Mouse (Mus musculus): Measurements from ENCODE around the gene Cpa5. TPM values are rescaled to one million over a fixed set of nuclear protein-coding genes. Genes with fewer than 3 reads are reported as not detected.

Gene Cpa5
- not detected for total RNA-seq (2021)

DNA sequence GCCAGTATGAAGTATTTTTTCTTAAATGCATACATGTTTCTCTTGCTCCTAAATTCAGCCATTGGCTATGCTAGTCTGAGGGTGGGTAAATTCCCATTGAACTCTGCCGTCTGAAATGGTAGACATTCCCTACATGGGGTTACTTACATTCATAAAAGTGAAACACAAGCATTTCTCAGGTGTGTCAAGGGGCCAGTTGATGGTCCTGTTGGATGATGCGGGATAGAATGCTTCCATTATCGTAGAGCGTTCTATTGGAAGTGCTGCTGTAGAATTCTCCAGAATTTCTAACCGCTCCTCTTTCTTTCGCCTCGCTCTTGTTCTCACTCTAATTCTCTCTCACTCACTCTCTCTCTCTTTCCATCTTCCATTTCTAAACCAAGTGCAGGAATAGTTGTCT lies at the start of gene Cpa5:
Gene Cpa5 (plus strand): TSS at position 301 of the 400 bp plus-strand sequence.
- intact Hi-C loops (cut with DNase I): no loop called here
- no peak for DNase-seq (ENCODE audit: low spot score in 2 of 2)

DNA sequence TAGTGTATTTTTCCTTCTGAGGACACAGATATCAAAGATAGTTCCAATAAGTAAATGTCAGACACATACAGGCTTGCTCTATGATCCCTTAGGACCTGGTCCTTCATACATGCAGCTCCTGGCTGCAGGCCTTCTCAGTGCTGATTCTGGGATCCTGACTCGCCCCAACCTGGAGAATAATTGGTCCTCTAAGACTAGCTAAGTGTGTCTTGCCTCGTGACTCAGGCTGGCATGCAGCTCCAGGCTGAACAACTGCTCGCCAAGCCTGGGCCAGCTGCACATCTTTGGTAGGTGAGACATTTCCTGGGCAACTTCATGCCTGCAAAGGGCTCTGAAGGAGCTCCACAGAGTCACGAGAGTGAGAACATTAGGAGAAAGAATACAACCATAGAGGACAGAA lies 48.7 kb upstream of the Cpa5 start:
- DNase-seq (ENCODE audit: low spot score in 2 of 2): no peak
- intact Hi-C loops (cut with DNase I): no loop called here

DNA sequence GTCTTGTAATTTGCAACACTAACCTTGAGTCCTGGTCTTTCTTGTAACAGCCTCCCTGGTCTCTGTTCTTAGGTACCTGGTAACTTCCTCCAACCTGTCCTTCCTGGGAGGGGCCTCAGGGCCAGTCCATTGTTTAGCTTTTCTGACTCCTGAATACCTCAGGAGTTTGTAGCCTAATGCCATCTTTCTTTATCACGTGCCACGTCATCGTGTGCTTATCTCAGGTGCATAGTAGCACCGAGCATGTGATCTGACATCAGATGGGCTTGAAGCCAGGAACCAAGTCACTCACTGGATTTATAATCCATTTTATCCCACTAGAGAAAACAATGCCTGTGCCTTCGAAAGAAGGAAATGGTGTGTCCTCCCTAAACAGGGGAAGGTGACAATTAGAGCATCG lies 47.2 kb upstream of the Cpa5 start:
- no peak for DNase-seq (ENCODE audit: low spot score in 2 of 2)
- intact Hi-C loops (cut with DNase I): no loop called here

DNA sequence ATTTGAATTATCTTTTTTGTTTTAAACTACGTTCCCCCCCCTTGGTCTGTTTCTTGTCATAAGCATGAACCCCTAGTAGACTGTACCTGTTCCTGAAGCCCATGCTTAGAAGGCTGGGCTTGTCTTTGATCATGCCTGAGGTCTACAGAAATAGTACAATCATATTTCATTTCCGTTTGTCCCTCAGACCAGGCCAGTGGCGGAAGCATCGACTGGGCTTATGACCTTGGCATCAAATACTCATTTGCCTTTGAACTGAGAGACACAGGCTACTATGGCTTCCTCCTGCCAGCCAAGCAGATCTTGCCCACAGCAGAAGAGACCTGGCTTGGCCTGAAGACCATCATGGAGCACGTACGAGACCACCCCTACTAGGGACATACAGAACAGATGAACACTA lies 46.8 kb upstream of the Cpa5 start:
- intact Hi-C loops (cut with DNase I): no loop called here
- no peak for DNase-seq (ENCODE audit: low spot score in 2 of 2)

DNA sequence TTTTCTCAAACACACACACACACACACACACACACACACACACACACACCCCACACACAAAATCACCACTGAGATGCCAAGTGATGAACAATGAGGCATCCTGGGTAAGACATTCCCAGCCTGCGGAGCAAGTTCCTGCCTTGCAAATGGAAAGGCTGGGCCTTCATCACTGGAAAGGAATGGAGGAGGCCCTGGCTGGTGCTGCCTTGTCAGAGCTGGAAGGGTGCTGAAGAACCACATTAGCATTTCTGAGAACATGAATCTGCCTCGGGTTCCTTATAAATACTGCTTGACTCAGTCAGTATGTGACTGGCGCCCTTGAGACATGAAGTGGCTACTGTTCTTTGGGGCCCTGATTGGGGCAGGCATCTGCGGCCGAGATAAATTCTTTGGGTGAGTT lies 42.7 kb upstream of the Cpa5 start, which contains the start of gene Cpa4:
Gene Cpa4 (plus strand): TSS at position 301 of the 400 bp plus-strand sequence.
- no peak for DNase-seq (ENCODE audit: low spot score in 2 of 2)
- intact Hi-C loops (cut with DNase I): no loop called here

DNA sequence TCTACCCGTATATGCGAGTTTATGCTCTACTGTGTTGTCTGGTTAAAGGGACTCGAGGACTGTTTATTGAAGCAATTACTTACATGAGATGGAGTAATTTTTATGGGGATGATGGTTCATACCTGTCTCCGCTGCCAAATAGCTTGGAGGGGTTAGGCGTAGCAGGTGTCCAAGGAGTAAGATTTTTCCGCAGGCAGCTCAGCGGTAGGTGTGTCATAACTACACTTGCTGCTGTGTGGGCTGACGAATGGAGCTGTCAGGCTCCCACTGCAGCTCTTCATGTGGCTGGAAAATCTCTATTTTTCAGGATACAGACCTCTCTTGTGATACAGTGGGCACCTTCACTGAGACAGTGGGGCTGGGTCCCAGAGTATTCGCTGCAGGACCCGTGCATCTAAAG lies 41.5 kb upstream of the Cpa5 start:
- intact Hi-C loops (cut with DNase I): no loop called here
- DNase-seq (ENCODE audit: low spot score in 2 of 2): peak; percentile 56 to 65

DNA sequence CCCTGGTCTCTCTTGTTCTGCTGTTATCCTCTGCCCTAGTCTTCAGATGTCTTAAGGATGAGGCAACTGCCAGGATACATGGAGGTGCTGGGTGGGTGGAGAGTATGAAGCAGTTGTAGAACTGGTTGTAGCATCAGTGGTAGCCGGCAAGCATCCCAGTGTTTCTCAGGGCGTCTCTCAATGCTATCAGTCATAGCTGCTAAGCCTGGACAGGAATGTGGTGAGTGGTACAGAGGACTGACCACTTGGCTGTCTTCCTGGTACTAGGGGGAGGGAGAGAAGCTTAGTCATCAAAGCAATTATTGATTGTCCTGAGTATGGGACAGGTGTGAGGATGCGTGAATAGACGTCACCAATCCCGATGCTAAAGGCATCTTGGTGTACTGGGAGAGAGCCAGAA lies 40.8 kb upstream of the Cpa5 start:
- peak in 1 of 2 experiments; percentile 37 for DNase-seq (ENCODE audit: low spot score in 2 of 2)
- intact Hi-C loops (cut with DNase I): no loop called here

DNA sequence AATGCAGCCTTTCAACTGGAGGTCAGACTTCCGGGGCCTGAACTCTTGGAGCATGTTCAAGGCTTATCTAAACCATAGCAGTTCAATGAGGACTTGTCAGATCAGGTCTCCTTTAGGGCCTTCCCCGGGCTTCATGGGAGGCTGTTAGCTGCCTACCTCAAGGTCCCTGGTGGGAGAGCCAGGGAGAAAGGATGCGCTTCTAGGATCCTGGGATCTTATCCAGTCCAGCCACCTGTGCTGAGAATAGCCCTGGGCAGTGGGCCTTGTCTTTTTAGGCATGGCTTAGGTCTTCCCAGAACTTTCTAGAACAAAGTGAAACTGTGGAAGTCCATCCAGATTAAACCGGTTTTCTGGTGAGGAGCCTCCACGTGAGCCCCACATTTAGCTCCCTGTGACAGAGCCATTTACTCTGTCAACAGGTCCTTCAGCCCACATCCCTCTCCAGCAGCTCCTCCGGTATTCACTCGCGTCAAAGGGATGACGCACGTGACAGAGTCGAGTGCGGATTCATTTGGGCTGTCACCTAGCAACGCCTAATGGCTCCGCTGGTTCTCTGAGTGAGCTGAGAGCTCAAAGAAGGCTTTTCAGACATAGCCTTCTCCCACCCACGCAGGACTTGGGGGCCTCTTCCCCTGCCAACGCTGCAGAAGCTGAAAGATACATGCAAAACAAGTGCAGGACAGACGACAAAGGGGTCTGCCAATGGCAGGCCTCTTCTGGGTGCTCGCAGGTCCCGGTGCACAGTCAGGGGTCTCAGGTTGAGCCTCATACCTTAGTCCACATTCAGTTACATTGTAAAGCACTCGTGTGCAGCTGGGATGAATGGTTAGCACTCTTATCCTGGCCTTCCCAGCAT lies 38.1 kb upstream of the Cpa5 start:
- intact Hi-C loops (cut with DNase I): loop anchor here (1.0 kb wide), 1 partner anchor 46 kb away; no protein-coding TSS in a partner anchor
- DNase-seq (ENCODE audit: low spot score in 2 of 2): peak; percentile 78 to 83

DNA sequence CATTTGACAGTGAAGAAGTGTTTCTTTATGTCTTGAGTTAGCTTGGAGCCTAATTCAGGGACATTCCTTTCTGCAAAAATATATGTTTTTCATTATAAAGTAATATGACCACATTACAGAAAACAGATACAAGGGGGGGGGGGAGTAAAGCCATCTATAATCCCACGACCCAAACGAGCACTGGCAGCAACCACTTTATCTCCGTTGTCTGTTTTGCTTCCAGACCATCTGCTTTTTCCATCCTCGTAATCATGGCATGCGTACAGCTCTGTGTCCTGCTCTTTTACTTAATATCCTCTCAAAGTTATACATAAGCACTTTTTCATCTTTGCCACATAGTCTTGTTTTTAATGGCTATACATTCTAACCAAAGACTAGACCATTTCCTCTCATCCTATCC lies 37.4 kb upstream of the Cpa5 start:
- DNase-seq (ENCODE audit: low spot score in 2 of 2): no peak
- intact Hi-C loops (cut with DNase I): no loop called here

DNA sequence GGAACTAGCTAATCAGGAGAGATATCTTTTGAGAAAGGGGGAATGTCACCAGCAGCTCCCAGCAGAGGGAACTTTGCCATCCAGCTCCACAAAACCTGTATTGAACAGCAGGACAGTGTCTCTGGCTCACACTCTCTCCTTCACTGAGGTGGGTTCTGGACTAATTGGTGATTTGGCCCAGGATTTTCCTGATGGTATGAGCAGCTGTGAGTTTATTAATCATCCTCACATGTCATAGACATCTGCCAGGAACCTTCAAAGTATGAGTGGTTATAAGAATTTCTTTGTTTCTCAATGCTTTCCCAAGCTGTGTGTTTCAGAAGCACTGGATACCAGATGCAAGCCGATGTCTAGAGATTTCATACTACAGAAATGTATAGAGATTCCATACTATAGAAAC lies 35.9 kb upstream of the Cpa5 start:
- DNase-seq (ENCODE audit: low spot score in 2 of 2): no peak
- intact Hi-C loops (cut with DNase I): no loop called here

DNA sequence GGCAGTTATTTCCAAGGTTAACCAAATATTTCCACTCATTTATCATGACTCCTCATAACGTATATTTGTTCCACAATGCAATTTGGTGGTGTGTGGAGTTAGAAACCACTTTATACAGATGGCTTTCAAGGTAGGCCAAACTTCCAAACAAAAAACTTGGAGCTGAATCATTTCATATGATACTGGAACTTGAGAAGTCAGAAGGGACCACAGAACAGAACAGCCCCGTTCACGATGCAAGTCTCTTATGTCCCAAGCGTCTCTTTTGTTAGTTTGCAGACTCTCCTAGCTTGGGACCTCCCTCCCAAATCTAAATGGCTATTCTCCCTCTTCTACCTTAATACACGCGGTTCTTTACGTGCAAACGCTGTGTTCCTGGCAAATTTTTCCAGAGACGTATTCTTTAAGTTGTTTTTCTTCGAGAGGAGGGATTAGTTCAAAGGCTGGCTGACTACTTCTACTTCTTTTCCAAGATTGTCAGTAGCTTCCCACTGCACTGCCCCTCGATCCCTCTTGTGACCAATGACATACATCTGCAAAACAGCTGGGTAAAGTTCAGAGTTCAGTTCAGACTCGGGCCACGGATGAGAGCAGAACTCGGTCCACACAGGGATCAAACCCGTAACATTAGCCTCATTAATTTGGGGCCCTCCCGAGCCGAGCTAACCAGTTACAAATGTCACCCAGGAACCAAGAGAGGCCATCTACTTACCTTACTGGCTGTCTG lies 34.2 kb upstream of the Cpa5 start:
- no peak for DNase-seq (ENCODE audit: low spot score in 2 of 2)
- intact Hi-C loops (cut with DNase I): no loop called here

DNA sequence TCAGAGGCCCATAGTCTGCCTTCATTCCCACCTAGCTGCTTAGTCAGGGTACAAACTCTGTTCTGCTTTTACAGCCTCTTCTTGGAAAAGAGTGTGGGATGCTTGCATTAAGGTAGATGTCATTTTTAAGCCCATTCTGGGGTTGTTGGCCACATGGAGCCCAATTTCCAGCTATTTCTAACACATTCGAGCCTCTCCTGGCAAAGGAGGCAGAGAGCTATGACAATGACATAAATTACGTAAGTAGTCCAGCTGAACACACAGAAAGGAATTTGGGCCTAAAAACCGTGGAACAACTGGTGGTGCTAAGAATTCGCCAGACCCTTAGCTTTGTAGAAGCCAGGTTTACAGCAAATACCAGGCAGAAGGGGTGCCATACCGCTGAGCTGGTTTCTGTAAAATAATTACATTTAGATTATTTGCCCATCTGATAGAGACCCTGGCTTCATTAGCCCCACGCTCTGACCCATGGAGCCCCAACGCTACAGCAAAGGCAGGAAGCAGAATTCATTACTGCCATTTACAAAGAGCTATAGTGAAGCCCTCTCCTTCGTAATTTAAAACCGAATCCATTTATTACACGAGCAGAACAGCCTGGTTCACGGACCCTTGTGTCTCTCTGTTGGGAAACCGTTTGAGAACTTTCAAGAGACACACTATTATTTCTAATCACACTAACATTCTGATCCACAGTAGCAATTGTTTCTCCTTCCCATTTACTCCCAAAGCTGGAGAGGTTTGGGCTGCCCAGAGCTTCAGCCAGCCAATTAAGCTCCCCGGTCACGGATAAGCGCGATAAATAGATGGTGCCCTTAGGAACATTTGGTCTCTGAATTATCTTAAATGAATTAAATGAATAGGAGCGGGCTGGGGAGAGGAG lies 30.6 kb upstream of the Cpa5 start:
- DNase-seq (ENCODE audit: low spot score in 2 of 2): peak in 1 of 2 experiments; percentile 38
- intact Hi-C loops (cut with DNase I): no loop called here

DNA sequence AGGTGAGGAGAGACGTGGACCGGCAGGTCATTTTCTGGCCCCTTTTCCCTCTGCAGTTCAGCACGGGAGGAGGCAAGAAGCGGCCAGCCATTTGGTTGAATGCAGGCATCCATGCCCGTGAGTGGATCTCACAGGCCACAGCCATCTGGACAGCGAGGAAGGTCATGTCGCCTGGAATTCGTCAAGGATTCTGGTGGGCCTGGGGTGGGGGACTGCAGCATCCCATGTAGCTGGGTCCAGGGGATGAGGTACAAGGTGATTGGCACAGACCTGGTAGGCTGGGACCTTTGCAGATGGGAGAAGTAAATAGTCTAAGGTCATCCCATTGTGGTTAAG lies 30.0 kb upstream of the Cpa5 start:
- intact Hi-C loops (cut with DNase I): no loop called here
- no peak for DNase-seq (ENCODE audit: low spot score in 2 of 2)

DNA sequence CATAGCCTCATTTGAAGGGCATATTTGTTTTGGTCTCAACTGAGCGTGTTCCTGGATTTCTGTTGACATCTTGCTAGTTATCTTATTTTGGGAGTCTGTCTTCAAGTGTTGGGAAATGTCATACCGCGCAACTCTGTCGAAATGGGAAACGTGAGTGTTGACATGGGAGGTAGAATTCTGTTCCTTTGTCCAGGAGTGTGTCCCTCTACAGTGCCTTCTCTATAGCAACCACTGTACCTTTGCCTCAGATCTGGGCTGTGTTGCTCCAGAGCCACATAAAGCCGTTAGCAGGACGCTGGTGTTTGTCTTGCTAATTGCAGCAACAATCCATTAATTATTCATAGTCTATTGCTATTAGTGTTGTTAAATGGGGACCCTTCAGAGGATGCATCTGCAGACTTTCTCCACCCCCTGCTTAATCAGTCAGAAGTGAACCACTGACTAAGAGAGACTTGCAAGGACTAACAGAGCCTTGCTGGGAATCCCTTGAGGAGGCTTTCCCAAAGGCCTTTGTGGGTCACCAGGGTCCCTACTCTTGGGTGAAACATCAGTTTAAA lies 23.8 kb upstream of the Cpa5 start:
- intact Hi-C loops (cut with DNase I): no loop called here
- no peak for DNase-seq (ENCODE audit: low spot score in 2 of 2)

DNA sequence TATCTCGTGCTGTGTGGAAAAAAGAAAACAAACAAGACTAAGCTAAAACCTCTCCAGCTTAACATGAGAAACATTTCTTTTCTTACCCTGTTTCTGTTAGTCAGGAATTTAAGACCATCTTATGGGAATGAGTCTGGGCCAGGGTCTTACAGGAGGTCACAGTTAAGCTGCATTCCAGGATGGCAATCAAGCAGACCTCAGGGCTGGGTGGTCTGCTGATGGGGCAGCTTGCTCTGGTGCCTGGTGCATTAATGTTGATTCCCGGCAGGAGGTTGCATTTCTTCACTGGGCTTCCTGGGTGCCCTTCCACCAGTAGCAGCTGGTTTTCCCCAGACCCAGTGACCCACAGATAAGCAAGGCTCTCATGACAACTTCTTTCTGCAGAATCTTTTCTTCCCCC lies 21.0 kb upstream of the Cpa5 start:
- no peak for DNase-seq (ENCODE audit: low spot score in 2 of 2)
- intact Hi-C loops (cut with DNase I): no loop called here

DNA sequence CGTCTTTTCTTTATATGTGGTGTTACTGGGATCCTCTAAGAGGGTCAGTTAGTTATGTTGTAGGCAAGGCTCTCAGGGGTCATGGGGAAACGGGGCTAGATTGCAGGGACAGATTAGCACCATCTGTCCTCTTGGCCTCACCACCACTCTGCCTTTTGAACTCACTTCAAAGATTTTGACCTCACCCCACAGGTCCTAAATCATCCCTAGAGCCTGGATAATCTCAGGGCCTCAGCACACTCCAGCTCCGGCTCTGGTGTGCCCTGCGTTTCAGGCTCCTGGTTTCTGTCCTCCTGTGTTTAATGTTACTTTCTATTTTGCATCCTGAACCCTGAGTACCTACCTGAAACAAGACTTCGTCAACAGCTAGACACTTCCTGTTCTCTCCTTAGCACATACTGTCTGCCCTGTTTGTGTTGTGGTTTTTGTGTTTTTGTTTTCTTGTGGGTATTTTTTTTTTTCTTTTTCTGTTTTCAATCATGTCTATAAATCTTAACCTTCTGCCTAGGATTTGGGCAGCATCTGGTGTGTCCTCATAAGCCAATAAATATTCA lies 18.9 kb upstream of the Cpa5 start:
- intact Hi-C loops (cut with DNase I): no loop called here
- no peak for DNase-seq (ENCODE audit: low spot score in 2 of 2)

DNA sequence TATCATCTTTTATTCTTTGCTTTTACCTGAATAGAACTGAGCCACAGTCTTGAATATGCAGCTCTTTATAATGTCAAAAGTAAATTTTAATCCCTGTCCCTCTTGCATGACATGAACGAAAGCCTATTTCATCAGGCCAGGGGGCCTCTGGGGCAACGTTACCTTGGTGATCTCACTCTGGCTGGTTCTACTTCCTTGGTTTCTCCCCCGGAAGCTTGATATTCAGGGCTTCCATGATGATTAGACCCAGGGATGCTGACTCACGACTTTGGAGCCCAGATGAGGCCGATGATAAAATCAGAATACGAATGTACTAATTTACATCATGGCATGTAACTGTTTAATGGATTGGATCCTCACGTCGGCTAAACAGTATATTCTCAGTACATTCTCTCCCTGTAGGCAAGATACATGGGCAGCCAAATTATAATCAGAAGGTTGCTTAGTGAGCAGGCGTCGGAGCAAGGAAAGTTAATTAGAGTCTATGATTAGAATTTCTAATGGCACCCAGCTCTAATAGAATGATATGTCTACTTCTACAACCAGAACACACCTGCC lies 18.3 kb upstream of the Cpa5 start:
- no peak for DNase-seq (ENCODE audit: low spot score in 2 of 2)
- intact Hi-C loops (cut with DNase I): no loop called here

DNA sequence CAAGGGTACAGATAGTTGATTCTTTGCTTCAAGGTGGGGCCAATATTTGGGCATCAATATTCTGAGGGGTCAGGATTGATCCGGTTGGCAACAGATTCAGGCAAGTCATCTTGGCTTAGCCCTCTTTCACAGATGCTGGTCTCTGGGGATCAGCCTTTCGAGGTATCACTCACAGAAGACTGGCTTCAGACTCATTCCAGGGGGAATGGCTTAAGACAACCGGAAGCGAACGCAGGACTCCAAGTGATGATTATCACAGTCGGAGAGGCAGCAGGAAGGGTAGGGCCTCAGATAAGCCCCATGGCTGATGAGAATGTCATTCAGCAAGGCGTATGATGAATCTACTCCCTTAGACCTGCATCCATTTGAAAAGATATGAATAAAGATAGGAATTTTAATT lies 16.4 kb upstream of the Cpa5 start:
- intact Hi-C loops (cut with DNase I): no loop called here
- DNase-seq (ENCODE audit: low spot score in 2 of 2): no peak

DNA sequence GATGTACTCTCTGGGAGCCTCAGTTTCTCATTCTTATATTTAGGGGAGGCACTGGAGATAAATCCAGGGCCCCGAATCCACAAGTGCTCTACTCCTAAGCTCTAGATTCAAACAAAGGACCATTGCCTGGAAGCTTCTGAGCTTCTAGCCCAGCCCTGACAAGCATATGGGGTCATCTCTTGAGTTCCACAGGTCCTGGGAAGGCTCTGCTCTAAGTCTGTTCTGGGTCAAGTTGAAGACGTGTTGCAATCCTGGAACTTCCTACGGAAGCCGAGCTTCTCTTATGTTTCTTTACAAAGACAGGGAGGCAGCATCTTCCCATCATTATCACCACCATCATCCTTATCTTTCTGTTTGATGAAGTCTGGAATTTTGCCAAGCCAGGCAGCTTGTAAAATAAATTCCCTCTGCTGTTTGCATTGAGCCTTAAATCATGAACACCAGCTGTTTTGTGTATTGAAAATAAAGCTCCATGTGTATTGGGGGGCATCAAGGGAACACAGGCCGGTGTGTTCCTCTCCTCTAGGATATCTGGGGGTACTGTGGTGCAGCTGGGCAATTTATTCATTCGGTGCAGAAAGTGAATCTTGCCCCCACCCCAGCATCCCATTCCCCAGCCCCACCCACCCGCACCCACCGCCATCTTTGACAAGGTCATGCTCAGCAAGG lies 14.4 kb upstream of the Cpa5 start:
- intact Hi-C loops (cut with DNase I): no loop called here
- DNase-seq (ENCODE audit: low spot score in 2 of 2): no peak
